Mouse (Mus musculus) hindbrain, embryonic 15.5 days (tissue): ENCODE measurements at regions not wholly inside any gene's neighbourhood (a gene's known extent, or its start where the extent isn't known, plus 50 kb on each side); places are given as distances from the start of the nearest gene placed in this dataset.

Experiments used
- ATAC-seq: fragments of 200-750 bp; cut with Nextera tagmentation; 2 replicates; pipeline ENCODE4 v1.8.0; 2017; ENCODE audit warnings: low read depth, moderate number of reproducible peaks, moderate TSS enrichment; ENCODE audit not compliant: low FRiP score
- H3K27ac ChIP-seq: fragments of 300-500 bp; sonication (generic); replicated peaks from 2 replicates; pipeline ENCODE4 v1.5.1; 2015; ENCODE audit warnings: mild to moderate bottlenecking, inconsistent platforms
- H3K27me3 ChIP-seq: fragments of 300-500 bp; sonication (generic); 2 replicates; pipeline ENCODE4 v1.6.1; 2015; ENCODE audit warnings: control low read depth, inconsistent platforms
- H3K36me3 ChIP-seq: fragments of 300-500 bp; sonication (generic); 2 replicates; pipeline ENCODE4 v1.6.1; 2015; ENCODE audit warnings: control low read depth, inconsistent platforms
- H3K4me1 ChIP-seq: fragments of 300-500 bp; sonication (generic); replicated peaks from 2 replicates; pipeline ENCODE4 v1.6.1; 2015; ENCODE audit warnings: control low read depth, inconsistent platforms
- H3K4me2 ChIP-seq: fragments of 300-500 bp; sonication (generic); 2 replicates; pipeline ENCODE4 v1.6.1; 2015; ENCODE audit warnings: moderate library complexity, mild to moderate bottlenecking, inconsistent platforms
- H3K4me3 ChIP-seq: fragments of 300-500 bp; sonication (generic); 2 replicates; pipeline ENCODE4 v1.5.1; 2015; ENCODE audit warnings: mild to moderate bottlenecking, inconsistent platforms
- H3K9ac ChIP-seq: fragments of 300-500 bp; sonication (generic); 2 replicates; pipeline ENCODE4 v1.6.1; 2015; ENCODE audit warnings: inconsistent platforms
- H3K9me3 ChIP-seq: fragments of 300-500 bp; sonication (generic); 2 replicates; pipeline ENCODE4 v1.6.1; 2016; ENCODE audit warnings: control low read depth, inconsistent platforms
- WGBS: fragments of 180-500 bp; shearing (Covaris S2); methylation state at CpG from one replicate; pipeline ENCODE4 v1.1.7; 2015; 5-methylcytosine and 5-hydroxymethylcytosine counted together

- 0 out of 2 replicates have a peak, but pooled peaks cover 3% of the 10 kb centered on the region for H3K4me1 ChIP-seq
- ATAC-seq, result no peak
- no peak overlapping the region for H3K4me3 ChIP-seq
- no peak overlapping the region for H3K4me2 ChIP-seq
- no peak overlapping the region for H3K27ac ChIP-seq
- H3K27me3 ChIP-seq, result no peaks in the 10 kb centered on the region
- no peaks in the 10 kb centered on the region for H3K9me3 ChIP-seq
- H3K9ac ChIP-seq, result no peak overlapping the region
- no peaks in the 10 kb centered on the region for H3K36me3 ChIP-seq
- WGBS, result 94% methylated on average over 5 of the region's 5 CpGs
These were observed 51.3 kb upstream of the Lifr start for GRCm38 (mm10) chr15:7039119-7039518.

- 0 out of 2 replicates have a peak, but pooled peaks cover 3% of the 10 kb centered on the region for H3K4me1 ChIP-seq
- H3K27ac ChIP-seq, result no peak overlapping the region
- no peak overlapping the region for H3K4me3 ChIP-seq
- 54% methylated on average over 4 of the region's 4 CpGs for WGBS
- H3K9ac ChIP-seq, result no peak overlapping the region
- H3K36me3 ChIP-seq, result no peaks in the 10 kb centered on the region
- H3K9me3 ChIP-seq, result no peaks in the 10 kb centered on the region
- H3K27me3 ChIP-seq, result no peaks in the 10 kb centered on the region
- no peak for ATAC-seq
- H3K4me2 ChIP-seq, result no peak overlapping the region
These were observed 50.6 kb upstream of the Lifr start for GRCm38 (mm10) chr15:7039825-7040224.
